Mouse (Mus musculus): Measurements from ENCODE around the gene Cdc37l1. TPM values are rescaled to one million over a fixed set of nuclear protein-coding genes. Genes with fewer than 3 reads are reported as not detected.
A peak's percentile ranks its signal among the peaks of the same experiment; 100 is the strongest.

Cdc37l1 gene
- polyA plus RNA-seq, 1 experiment from 2014 or later, result 44.5 TPM

DNA sequence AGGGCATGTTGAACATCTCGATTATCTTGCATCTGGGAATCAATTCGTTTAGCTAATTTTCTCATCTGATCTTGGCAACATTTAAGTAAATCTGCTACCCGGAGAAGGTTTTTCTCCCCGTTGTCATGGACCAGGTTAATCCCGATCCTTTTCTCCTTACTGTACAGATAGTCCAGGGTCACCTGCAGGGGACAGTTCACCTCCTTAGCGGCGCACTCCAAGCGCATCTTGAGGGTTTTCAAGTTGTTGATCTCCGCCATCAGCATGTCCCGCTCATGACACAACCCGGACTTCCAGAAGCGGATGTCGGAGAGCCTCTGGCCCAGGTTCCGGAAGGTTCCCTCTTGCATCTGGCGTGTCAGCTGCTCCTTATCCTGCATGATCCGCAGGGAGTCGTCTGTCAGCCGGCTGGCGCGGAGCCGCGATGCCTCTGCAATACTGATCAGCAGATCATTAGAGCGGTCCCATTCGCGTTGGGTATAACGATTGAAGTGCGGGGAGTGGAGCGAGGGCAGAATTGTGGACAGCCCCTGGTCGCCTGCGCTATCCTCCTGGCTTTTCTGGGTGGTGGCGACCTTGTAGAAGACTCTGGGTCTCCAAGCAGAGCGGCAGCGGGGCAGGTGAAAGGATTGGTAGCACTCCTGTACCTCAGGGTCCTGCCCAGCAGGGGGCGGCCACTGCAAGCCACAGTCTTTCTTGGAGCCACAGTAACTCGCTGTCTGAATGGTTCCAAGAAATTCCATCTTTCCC is 15.1 kb upstream of the Cdc37l1 start:
- Histone ChIP-seq H3K9me3 (ENCODE audit: low read depth, low read length) (no peaks in the 10 kb centered on the region), H3K4me1 (ENCODE audit: insufficient read depth) (no peaks in the 10 kb centered on the region; the same call in 1 of the 2 replicates), H3K36me3 (ENCODE audit: insufficient read depth) (no peaks in the 10 kb centered on the region), H3K4me2 (peak overlapping the region; percentile 60), H3K27ac (ENCODE audit: low read depth) (no peak overlapping the region), H3K4me3 (ENCODE audit: low read depth, low read length) (peak overlapping the region; percentile 30), H3K9ac (peak overlapping the region; percentile 13; the same call in 1 of the 2 replicates), H3K27me3 (ENCODE audit: insufficient read depth, low read length) (0 out of 2 replicates have a peak, but pooled peaks cover 4% of the 10 kb centered on the region)
- TF ChIP-seq CTCF (IDR thresholded peaks at IDR 0.05; ENCODE audit: low read depth), result peak; percentile 85
- DNase-seq (peak; percentile 84), ATAC-seq (ENCODE audit: insufficient read depth) (peak; percentile 49; the same call in 1 of the 2 replicates)
- 15% methylated on average over 35 of the region's 35 CpGs for WGBS

DNA sequence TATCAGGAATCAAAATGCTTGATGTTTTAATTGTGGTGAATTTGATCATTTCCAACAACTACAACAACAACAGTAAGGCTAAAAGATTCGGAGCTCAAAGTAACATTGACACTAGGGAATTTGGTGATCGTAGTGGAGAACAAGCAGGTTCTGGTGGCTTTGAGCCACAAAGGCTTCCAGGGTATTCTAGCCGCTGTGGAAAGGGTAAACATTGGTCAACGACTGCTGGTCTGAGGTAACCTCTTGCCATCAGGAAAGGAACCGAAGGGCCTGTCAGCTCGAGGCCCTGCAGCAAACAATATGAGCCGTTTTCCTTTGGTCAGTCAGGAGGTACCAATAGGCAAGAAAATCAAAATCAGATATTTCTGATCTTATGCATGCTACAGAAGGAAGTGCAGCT is 7.5 kb upstream of the Cdc37l1 start:
- Histone ChIP-seq H3K4me2 (no peak overlapping the region), H3K27ac (ENCODE audit: low read depth) (no peak overlapping the region), H3K4me1 (ENCODE audit: insufficient read depth) (no peaks in the 10 kb centered on the region), H3K36me3 (ENCODE audit: insufficient read depth) (no peaks in the 10 kb centered on the region), H3K27me3 (ENCODE audit: insufficient read depth, low read length) (no peaks in the 10 kb centered on the region), H3K9ac (no peak overlapping the region), H3K9me3 (ENCODE audit: low read depth, low read length) (no peaks in the 10 kb centered on the region), H3K4me3 (ENCODE audit: low read depth, low read length) (no peak overlapping the region)
- no peak for ATAC-seq (ENCODE audit: insufficient read depth)
- no peak for TF ChIP-seq CTCF (IDR thresholded peaks at IDR 0.05; ENCODE audit: low read depth)
- WGBS, result 63% methylated on average over 7 of the region's 7 CpGs
- DNase-seq, result no peak

DNA sequence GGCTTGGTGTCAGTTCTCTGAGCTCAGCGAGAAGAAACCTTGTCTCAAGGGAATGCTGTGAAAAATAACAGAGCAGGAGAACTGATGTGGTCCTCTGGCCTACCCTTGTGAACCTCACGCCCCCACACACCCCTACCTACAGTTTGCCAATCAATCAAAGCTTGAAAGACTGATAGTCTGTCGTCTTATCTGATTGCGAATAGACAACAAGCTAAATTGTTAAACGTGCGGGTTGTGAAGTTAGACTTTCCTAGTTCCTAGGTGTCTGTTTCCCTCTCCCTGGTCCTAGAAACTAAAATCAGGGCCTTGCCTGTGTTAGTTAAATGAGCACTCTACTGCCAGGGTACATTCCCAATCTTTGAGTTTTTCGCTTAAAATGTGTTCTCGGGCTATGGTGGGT is 637 bp upstream of the Cdc37l1 start:
- DNase-seq, result no peak
- TF ChIP-seq CTCF (IDR thresholded peaks at IDR 0.05; ENCODE audit: low read depth), result no peak
- 36% methylated on average over 8 of the region's 8 CpGs for WGBS
- Histone ChIP-seq H3K9ac (peak overlapping the region; percentile 90), H3K9me3 (ENCODE audit: low read depth, low read length) (no peaks in the 10 kb centered on the region; the same call in 1 of the 2 replicates), H3K27ac (ENCODE audit: low read depth) (peak overlapping the region; percentile 65; the same call in 1 of the 2 replicates), H3K4me1 (ENCODE audit: insufficient read depth) (peaks cover 7% of the 10 kb centered on the region), H3K27me3 (ENCODE audit: insufficient read depth, low read length) (no peaks in the 10 kb centered on the region), H3K36me3 (ENCODE audit: insufficient read depth) (peaks cover 14% of the 10 kb centered on the region; the same call in 1 of the 2 replicates), H3K4me2 (peak overlapping the region; percentile 79), H3K4me3 (ENCODE audit: low read depth, low read length) (peak overlapping the region; percentile 73)
- no peak for ATAC-seq (ENCODE audit: insufficient read depth)

- peaks cover 26% of the 10 kb centered on the region; the same call in 1 of the 2 replicates for H3K36me3 ChIP-seq (ENCODE audit: insufficient read depth)
- ATAC-seq (ENCODE audit: insufficient read depth), result peak; percentile 47
- peak overlapping the region; percentile 79 for H3K4me2 ChIP-seq
- H3K4me1 ChIP-seq (ENCODE audit: insufficient read depth), result peaks cover 7% of the 10 kb centered on the region
- no peaks in the 10 kb centered on the region; the same call in 1 of the 2 replicates for H3K9me3 ChIP-seq (ENCODE audit: low read depth, low read length)
- H3K4me3 ChIP-seq (ENCODE audit: low read depth, low read length), result peak overlapping the region; percentile 73
- no peaks in the 10 kb centered on the region for H3K27me3 ChIP-seq (ENCODE audit: insufficient read depth, low read length)
- no peak for TF ChIP-seq CTCF (IDR thresholded peaks at IDR 0.05; ENCODE audit: low read depth)
- H3K9ac ChIP-seq, result peak overlapping the region; percentile 90
- peak overlapping the region; percentile 89 for H3K27ac ChIP-seq (ENCODE audit: low read depth)
- 1% methylated on average over 41 of the region's 41 CpGs for WGBS
- DNase-seq, result peak; percentile 51
Measured at GRCm38 (mm10) chr19:28990590-28991221, 554 bp downstream of the Cdc37l1 start.

DNA sequence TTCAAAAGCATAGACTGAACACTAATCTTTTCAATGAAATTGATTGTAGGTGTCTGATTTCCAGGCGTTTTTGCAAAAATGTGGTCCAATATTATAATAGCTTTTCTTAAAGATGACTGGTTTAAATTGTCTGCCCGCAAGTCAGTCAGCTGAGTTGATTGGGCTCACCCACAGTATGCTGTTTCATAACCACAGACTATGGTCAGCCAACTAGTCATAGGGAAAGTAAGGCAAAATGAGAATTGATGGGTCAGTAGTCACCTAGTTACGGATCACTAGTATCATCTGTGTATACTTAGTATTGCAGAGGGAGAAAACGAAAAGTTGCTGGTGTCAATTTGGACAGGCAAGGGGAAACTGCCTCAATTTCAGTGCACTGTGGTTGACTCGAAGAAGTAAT is 1.2 kb downstream of the Cdc37l1 start:
- Histone ChIP-seq H3K27ac (ENCODE audit: low read depth) (no peak overlapping the region), H3K4me2 (peak overlapping the region; percentile 79), H3K4me1 (ENCODE audit: insufficient read depth) (peaks cover 7% of the 10 kb centered on the region), H3K36me3 (ENCODE audit: insufficient read depth) (peaks cover 32% of the 10 kb centered on the region; the same call in 1 of the 2 replicates), H3K4me3 (ENCODE audit: low read depth, low read length) (peak overlapping the region; percentile 73), H3K9me3 (ENCODE audit: low read depth, low read length) (no peaks in the 10 kb centered on the region; the same call in 1 of the 2 replicates), H3K9ac (peak overlapping the region; percentile 90), H3K27me3 (ENCODE audit: insufficient read depth, low read length) (no peaks in the 10 kb centered on the region)
- DNase-seq (no peak), ATAC-seq (ENCODE audit: insufficient read depth) (no peak)
- 68% methylated on average over 5 of the region's 5 CpGs for WGBS
- TF ChIP-seq CTCF (IDR thresholded peaks at IDR 0.05; ENCODE audit: low read depth), result no peak

GRCm38 (mm10) chr19:28994870-28995269 is 4.7 kb downstream of the Cdc37l1 start:
- Histone ChIP-seq H3K36me3 (ENCODE audit: insufficient read depth) (peaks cover 50% of the 10 kb centered on the region), H3K9me3 (ENCODE audit: low read depth, low read length) (no peaks in the 10 kb centered on the region; the same call in 1 of the 2 replicates), H3K27me3 (ENCODE audit: insufficient read depth, low read length) (no peaks in the 10 kb centered on the region), H3K4me2 (no peak overlapping the region), H3K4me1 (ENCODE audit: insufficient read depth) (peaks cover 7% of the 10 kb centered on the region), H3K27ac (ENCODE audit: low read depth) (no peak overlapping the region), H3K9ac (no peak overlapping the region), H3K4me3 (ENCODE audit: low read depth, low read length) (no peak overlapping the region)
- no peak for ATAC-seq (ENCODE audit: insufficient read depth)
- DNase-seq, result no peak
- 77% methylated on average over 7 of the region's 7 CpGs for WGBS
- TF ChIP-seq CTCF (IDR thresholded peaks at IDR 0.05; ENCODE audit: low read depth), result no peak

- WGBS, result 90% methylated on average over 5 of the region's 5 CpGs
Measured at GRCm38 (mm10) chr19:28995366-28995765, 5.2 kb downstream of the Cdc37l1 start.

More at GRCm38 (mm10) chr19:28995366-28995765, 5.2 kb downstream of the Cdc37l1 start:
- Histone ChIP-seq H3K9ac (no peak overlapping the region), H3K27me3 (ENCODE audit: insufficient read depth, low read length) (no peaks in the 10 kb centered on the region), H3K4me2 (no peak overlapping the region), H3K4me3 (ENCODE audit: low read depth, low read length) (no peak overlapping the region), H3K36me3 (ENCODE audit: insufficient read depth) (peaks cover 55% of the 10 kb centered on the region), H3K4me1 (ENCODE audit: insufficient read depth) (peaks cover 7% of the 10 kb centered on the region), H3K9me3 (ENCODE audit: low read depth, low read length) (no peaks in the 10 kb centered on the region; the same call in 1 of the 2 replicates), H3K27ac (ENCODE audit: low read depth) (no peak overlapping the region)
- ATAC-seq (ENCODE audit: insufficient read depth), result no peak
- no peak for TF ChIP-seq CTCF (IDR thresholded peaks at IDR 0.05; ENCODE audit: low read depth)
- no peak for DNase-seq
